Mouse (Mus musculus) ovary, postnatal 36 days (tissue): ENCODE measurements around the gene Sys1.

ENCODE experiments used
- DNase-seq: peaks from one replicate; pipeline ENCODE4 v3.0.0; 2022; ENCODE audit warnings: low spot score, mixed read lengths

Gene Sys1

DNA sequence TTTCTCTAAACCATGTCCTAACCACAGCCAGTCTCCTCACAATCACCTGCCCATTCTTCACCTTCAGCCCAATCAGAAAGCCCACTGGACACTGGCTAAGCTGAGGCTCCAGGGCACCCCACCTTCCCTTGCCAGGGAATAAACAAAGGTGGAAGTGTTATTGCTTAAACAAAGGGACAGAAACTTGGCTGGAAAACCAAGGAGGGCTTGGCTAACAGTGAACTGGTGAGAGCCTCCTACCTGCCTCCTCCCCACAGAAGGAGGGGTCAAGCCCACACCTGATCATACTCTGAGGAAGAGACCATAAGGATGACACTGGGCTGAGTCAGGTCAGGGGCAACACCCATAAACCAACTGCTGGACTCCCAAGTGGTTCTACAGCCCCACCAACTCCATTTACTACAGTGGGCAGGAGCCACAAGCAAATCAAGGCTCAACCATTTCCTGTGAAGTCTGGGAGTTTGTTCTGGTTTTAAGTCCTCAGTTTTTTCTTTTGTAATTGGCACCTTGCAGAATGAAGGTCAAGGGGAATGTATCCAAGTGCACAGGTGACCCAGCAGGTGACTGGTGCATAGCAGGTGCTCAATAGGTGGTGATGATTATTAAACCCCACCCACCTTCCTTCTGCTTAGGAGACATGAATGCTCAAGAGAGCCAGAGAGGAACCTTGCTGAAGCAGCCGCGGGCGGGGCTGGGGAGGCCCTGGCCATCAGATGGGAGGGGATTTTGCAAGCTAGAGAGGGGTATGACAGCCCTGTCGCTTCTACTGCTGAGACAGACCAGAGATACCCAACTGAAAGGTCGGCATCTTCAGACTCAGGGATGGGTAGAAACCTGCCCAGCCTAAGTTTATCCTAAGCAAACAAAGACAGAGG, 21.3 kb upstream of the Sys1 start:
- DNase-seq: no peak

DNA sequence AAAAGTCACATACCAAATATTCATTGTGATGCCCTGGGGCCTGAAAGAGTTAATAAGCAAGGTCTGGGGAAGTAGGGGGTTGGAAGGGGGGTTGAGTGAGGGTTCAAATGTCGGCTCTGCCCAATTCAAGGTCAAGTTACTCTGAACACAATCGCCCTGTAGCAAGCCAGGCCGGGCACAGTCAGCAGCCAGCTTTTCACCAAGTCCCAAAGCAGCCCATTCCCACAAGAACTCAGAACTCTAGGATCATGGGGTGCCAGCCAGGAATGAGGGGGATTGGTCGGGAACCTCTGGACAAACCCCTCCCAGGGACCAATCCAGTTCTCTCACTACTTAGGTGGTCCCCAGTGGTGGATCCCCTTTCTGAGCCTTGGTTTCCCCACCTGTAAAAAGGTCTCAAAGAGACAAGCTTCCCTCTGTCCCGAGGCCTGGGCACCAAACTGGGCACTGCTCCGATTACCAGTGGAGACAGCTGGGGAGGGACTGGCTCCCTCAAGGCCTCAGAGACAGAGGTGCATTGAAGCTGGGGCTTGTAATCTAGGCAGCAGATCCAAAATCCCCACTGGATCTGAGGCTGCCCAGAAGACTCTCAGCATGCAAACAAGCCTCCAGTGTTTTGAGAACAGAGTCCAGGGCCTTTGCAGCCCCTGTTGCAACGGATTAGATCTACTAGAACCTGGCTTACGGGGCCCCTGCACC, 20.4 kb upstream of the Sys1 start:
- DNase-seq: no peak

DNA sequence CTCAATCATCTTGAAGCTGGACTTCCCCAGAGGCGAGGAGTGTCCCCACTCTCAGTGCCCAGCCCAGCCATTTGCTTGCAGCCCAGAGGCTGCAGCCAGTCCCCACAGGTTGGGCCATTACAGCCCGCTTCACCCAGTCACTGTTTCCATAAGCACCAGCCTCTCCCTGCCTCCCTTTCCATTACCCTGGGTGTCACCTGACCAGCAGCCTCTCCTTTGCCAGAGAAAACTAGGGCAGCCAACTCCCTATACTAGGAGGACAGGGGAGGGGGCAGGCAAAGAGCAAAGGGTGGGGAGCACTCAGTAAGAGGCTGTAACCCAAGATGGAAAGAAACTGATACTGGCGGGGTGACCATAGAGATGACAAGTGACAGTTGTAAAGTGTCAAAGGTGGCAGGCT, 19.8 kb upstream of the Sys1 start:
- no peak for DNase-seq

DNA sequence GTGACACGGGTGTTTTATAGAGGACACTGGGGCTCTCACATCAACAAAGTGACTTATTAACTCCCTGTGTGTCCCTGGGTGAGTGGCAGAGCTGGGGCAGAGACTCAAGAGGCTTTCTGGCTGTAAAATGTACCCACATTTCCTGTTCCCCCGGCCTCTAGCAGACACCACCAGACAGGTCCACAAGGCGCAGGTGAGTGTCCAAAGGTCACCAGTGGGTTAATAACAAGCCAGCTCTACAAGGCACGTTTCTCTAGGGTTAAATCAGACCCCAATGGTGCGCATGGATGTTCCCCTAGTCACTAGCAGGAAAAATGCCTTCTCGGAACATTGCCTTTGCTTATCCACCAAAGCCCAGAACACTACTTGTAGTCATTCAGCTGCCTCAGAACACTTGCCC, 19.1 kb upstream of the Sys1 start:
- DNase-seq: no peak

DNA sequence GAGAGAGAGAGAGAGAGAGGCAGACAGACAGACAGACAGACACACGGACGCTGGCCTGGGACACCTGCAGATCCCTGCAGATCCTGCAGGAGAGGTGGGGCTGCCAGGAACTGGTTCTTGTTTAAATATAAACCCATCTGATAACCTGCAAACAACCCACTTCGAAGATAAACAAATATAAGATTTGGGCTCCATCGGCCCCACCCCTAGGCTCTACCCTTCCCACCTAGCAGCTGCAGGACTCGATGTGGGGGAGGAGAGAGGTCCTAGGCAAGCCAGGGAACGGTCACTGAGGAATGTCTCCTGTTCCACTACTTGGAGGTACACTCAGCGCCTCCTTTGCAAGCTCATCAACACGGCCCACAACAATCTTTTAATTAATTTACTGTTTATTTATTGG, 18.5 kb upstream of the Sys1 start:
- DNase-seq: no peak

DNA sequence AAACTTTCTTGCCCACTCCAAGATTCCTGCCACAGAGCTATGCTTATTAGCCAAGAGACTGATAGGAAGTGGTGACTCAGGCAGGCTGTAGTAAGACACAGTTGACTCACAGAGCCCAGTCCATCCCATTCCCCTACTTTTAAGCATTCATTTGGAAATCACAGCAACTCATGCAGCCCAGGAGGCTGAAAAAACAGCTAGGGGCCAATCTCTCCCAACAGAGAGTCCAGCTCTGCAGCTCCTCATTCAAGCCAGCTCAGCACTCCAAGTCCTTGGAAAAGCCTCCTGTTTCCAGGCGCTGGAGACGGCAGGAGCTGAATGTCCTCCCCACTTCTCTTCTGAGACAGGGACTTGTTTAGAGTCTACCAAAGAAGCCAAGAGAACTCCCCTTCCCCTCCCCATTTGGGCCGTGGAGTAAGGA, 17.8 kb upstream of the Sys1 start:
- no peak for DNase-seq

DNA sequence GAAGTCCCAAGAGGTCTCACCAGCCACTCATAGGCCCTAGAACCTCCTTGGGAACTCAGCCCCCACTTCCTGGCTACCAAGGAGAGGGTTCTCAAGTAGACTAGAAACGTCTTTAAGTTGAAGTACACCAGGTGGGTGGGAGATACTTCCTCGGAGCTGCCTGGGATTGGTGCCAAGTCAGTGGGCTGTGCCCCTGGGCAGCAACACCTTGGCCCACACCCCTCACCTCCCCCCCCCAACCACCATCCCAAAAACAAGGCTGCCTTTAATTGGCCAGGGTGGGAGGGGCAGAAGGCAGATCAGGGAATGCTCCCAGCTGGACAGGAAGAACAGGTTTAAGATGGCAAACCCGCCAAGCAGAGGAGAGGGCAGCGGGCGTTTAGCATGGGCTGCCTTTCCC, 16.4 kb upstream of the Sys1 start:
- no peak for DNase-seq

DNA sequence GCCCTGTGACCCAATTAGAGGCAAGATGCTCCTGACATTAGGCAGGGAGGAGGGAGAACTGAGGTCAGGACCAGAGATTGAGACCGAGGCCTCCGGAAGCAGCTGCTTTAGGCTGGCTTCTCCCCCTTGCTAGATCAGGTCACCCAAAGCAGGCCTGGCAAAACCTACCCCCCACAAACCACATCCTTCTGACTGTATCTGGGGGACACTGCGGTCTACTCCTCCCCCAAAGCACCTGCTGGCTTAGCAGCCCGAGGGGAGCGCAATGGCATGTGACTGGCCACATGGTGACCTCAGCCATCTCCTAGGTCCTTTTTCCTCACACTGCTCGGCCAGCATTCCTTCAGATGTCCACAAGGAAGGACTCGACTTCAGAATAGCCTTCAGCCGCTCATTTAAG, 15.6 kb upstream of the Sys1 start:
- no peak for DNase-seq

DNA sequence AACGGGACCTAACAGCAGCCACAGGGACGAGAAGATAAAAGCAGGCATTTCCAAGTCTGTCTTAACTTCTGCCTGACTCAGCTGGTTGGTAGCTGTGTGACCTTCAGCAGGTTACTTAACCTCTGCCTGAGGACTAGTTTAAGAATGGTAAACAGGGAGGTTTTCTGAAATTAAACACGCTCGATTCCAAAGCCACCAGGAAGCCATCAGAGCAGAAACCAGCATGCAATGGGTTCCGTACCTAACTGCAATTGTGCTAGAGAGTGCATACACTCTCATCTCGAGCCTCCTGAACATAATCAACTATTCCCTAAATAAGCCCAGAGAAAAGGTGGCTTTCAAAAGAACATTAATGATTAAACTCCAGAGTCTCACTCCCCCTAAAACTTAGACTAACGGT, 15.0 kb upstream of the Sys1 start:
- no peak for DNase-seq

DNA sequence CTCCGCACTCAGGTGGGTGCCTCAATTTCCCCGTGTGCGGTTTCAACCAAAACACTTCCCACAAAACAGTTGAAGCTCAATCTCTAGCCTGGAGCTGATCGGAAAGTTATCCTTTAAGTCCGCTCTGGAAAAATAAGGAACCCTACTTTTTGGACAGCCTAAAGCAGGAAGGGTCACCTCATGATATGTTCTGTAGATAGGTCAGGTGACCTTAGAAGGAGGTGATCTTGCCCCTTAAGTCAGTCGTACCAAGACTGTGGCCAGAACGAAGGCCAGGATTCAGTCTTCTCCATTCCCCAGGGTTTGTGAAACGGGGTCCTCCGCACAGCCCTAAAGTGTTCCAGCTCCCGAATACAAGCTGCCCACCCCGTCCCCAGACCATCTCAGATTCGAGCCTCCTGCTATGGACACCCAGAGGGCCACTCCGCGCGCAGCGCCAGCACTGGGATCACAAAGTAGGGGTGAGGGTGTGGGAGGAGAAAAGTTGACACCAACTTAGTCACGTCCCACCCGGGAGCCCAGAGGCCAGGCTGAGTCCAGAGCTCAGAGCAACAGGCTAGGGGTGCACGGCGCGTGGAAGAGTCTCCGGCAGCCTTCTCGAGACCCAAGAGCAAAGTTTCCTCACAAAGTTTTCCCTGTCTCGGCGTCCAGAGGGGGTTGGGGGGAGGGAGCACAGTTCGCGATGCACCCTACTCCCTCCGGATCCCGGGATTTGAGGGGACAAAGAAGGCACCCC, 14.3 kb upstream of the Sys1 start:
- DNase-seq: peak; percentile 58

DNA sequence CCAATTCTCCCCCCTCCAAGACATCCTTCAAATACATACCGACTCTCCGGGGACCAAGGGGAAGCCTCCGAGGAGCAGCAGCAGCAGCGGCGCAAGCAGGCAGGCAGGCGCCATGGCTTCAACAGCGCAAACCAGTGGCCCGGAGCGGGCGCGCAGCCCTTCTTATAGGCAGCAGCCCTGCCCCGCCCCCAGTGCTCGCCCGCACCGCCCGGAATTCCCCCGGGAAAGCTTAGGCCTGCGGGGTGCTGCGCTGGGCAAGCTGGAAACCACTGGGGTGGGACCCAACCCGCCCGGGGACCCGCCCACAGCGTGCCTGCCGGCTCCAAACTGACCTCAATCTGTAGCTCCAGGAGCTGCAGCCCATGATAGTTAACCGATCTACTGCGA, 13.7 kb upstream of the Sys1 start:
- DNase-seq: peak; percentile 94

DNA sequence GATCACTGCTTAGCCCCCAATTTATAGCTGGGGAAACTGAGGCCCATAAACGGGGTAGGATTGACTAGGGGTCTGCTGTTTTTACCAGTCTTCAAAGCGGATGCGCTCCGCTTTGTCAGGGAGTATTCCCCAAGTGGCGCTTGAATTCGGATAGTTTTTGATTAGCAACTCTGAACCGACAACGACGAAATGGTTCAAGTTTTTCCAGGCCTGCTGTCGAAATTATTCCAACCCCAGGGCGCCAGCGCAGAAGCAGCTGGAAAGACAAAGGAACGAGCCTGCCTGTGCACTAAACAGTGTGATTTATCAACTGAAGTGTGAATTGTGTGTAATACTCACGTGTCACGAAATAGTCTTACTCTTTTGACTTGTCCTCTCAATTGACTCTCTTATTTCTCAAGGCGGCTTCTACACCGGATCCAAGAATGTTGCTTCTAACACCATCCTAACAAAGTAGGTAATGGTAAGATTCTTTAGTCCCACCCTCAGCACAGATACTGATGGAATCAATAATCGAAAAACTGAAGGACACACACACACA, 13.2 kb upstream of the Sys1 start, which contains the start of gene Sdc4:
Gene Sdc4, minus strand, starts transcription at position 428 of the 541 bp plus-strand sequence.
- no peak for DNase-seq

DNA sequence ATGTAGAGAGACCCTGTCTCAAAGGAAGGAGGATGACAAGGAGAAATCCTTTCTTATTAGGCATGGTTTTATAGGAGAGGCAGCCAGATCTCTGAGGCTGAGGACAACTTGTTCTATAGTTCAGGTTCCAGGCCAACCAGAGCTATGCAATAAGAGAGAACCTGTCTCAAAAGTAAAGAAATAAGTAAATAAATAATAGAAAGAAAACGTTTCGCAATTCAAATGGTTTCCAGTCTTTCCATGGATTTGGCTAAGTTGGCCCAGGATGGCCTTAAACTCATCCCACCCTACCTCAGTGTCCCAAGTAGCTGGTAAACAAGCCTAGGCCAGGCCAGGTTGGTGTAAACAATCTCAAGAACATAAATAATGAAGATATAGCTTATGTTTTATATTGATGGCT, 12.1 kb upstream of the Sys1 start:
- no peak for DNase-seq

DNA sequence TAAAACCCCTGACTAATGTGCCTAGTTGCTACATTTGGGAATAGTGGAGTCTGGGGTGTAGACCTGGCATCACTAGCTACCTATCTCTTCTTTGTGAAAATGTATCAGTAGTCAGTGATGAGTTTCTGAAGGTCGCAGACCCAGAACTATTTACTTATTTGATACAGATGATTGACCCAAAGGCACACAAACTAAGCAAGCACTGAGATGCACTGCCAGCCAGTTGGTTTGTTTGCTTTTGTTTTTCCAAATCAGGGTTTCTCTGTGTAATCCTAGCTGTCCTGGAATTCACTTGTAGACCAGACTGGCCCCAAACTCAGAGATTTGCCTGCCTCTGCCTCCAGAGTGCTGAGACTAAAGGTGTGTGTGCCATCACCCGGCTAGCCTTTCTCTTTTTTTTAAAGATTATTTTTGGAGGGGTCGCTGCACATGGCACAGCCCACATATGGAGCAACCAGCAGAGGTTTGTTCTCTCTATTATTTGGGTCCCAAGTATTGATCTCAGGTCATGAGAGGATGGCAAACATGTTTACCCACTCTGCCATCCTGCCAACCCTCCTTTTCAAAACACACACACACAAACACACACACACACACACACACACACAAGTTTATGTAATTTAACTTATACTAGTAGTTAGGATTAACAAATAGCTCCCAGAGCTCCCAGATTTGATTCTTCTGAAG, 11.2 kb upstream of the Sys1 start:
- DNase-seq: no peak

DNA sequence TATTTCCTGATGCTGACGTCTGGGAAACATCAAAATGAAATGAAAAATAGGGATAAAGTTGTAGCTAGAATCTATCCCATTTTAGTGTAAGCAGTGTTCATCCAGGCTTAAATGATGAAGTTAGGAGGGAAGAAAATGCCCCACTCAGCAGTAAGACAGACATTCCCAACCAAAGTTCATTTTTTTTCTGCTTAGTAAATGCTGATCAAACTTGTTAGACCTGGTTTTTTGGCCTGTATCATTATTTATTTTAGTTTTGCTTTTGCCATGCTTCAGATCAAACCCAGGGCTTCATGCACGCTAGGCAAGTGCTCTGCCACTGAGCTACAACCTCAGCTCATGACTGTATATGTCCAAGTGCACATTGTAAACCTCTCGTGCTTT, 10.7 kb upstream of the Sys1 start:
- DNase-seq: no peak

DNA sequence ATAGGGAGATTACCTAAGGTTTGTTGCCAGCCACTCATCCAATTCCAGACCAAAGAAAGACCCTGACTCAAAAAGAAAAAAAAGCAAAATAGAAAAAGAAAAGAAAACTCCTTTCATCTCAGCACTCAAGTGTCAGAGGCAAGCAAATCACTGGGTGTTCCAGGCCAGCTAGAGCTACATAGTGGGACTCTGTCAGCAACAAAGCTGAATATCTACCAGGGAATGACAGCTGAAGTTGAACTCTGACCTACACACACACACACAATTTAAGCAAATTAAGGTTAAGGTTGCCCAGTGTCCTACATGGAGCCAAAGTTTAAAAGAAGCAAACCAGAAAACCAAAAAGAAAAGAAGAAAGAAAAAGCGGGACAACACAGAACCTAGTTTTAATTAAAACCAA, 8.6 kb upstream of the Sys1 start:
- no peak for DNase-seq

DNA sequence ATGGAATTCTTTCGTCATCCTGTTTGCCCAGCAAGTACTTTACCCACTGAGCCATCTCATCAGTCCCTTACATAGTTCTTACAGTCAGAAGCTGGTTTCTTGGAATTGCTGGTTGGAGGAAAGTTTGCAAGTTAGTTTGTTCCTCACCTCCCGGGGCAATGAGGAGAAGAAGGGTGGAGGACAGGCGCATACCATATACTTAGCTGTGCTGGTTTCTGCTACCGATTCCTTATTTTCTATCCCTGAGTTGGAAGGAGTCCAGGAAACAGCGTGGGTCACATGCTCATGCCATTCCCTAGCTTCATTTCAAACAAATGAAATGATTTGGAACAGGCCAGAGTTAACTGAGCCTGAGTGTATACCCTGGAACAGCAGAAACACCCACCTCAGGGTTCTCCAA, 7.8 kb upstream of the Sys1 start:
- no peak for DNase-seq

DNA sequence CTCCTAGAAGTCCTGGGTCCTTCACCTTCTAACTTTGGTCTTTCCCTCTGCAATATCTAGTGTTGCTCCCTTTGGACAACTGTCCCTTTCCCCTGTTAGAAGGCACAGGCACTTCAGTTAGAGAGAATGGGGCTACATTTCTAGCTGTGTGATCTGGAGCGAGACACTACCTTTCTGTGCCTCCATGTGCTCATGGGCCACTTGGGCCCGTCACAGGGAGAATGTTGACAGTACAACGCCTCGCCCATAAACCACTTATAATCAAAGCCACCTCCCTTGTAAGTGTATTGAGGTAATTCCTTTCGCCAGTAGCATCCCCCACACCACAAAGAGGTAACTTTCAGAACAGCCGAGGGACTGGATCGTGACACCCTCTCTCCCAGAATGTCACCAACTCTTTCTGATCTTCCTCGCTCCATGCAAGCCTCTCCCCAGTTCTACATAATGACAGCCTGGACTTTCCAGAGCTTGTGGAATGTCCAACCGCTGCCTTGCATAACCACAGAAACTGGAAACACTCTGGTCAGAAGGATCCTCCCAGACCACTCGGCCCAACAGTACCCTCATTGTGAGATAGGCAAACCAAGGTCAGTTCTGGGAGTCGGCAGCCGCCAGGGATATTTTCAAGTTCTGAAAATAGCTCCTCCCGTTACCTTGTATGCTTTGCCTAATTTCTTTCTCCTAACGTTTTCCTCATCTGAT, 7.3 kb upstream of the Sys1 start:
- no peak for DNase-seq

DNA sequence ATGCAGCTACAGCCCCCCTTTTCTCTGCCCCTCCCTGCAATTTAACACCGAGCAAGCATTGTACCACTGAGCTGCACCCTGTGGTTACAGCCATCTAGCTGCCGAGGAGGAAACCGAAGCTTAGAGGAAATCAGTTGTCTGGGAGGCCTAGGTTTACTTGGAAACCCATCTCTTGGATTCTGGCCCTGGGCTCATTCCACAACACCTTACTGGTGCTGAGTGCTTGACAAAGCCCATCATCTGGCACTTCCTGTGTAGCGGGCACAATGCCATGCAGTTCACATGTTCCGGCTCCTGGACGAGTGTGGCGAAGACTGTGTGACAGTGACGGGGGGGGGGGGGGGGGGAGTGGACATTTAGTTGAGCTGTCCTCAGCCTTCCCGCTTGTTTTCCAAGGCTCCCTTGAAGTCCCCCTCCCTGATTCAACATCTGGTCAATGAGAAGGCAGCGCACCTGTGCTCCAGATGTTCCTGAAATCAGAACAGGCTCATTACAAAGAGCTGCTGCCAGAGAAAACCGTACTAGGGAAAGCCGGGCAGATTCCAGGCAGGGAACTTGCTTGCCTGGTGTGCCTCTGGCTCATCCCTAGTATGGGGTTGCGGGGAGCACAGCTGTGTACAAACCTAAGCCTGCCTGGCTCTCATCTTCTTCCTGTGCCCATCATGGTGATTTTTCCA, 4.6 kb upstream of the Sys1 start:
- no peak for DNase-seq

DNA sequence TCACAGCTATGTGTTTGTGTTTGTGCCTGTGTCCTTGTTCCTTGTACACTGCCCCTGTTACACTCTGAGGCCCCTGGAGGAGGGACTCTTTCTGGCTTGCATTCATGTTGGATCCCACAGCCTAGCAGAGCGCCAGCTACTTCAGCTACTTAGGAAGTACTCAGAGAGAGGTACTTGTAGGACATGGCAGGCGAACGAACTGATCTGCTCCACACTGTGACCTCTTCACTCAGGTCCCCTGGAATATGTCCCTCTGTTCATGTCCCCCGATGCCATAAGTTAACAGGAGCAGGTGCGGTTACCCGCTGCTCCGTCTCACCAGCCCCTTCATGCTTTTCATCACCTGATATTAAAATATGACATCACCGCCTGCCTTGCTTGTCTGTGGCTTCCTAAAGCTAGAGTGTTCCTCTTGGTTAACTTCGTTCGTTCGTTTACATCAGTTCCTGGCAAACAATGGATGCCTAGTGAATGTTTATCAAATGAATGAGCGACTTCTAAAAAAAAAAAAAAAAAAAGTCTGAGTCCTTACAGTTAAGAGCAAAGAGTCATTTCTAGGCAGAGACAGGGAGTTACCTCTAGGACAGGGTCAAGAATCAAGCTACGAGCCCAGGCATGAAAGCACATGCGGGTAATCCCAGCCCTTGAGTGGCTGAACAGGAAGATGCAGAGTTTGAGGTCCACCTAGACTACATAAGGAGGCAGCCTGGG, 3.6 kb upstream of the Sys1 start:
- no peak for DNase-seq
